Mouse (Mus musculus) liver, embryonic 16.5 days (tissue): ENCODE data around the gene Ndufaf8. TPM values are rescaled to one million over a fixed set of nuclear protein-coding genes. Genes with fewer than 3 reads are reported as not detected.
A peak's percentile ranks its signal among the peaks of the same experiment; 100 is the strongest.

ENCODE experiments used
- ATAC-seq: fragments of 200-750 bp; cut with Nextera tagmentation; 2 replicates; pipeline ENCODE4 v1.8.0; 2017; ENCODE audit warnings: low read depth, mild to moderate bottlenecking, moderate number of reproducible peaks, moderate library complexity
- H3K27ac ChIP-seq: fragments of 300-500 bp; sonication (generic); 2 replicates; pipeline ENCODE4 v1.5.1; 2014; ENCODE audit warnings: mild to moderate bottlenecking, low read length
- H3K27me3 ChIP-seq: fragments of 300-500 bp; sonication (generic); 2 replicates; pipeline ENCODE4 v1.6.1; 2014; ENCODE audit warnings: low read depth, low read length, mixed read lengths; ENCODE audit not compliant: control insufficient read depth, insufficient read depth
- H3K36me3 ChIP-seq: fragments of 300-500 bp; sonication (generic); 2 replicates; pipeline ENCODE4 v1.6.1; 2014; ENCODE audit warnings: mild to moderate bottlenecking; ENCODE audit not compliant: control insufficient read depth, insufficient read depth
- H3K4me1 ChIP-seq: fragments of 300-500 bp; sonication (generic); 2 replicates; pipeline ENCODE4 v1.6.1; 2014; ENCODE audit warnings: low read depth, low read length, mixed read lengths; ENCODE audit not compliant: control insufficient read depth
- H3K4me2 ChIP-seq: fragments of 300-500 bp; sonication (generic); 2 replicates; pipeline ENCODE4 v1.6.1; 2014; ENCODE audit warnings: low read depth, low read length, mixed read lengths
- H3K4me3 ChIP-seq: fragments of 300-500 bp; sonication (generic); 2 replicates; pipeline ENCODE4 v1.5.1; 2014; ENCODE audit warnings: low read depth, mild to moderate bottlenecking, low read length
- H3K9ac ChIP-seq: fragments of 300-500 bp; sonication (generic); 2 replicates; pipeline ENCODE4 v1.6.1; 2014; ENCODE audit warnings: low read depth, low read length
- H3K9me3 ChIP-seq: fragments of 300-500 bp; sonication (generic); replicated peaks from 2 replicates; pipeline ENCODE4 v1.6.1; 2016; ENCODE audit warnings: low read length; ENCODE audit not compliant: control insufficient read depth
- WGBS: fragments of 180-500 bp; shearing (Covaris S2); extraction: QIAGEN DNeasy Blood & Tissue Kit; methylation state at CpG from one replicate; pipeline ENCODE4 v1.1.7; 2014; ENCODE audit not compliant: insufficient replicate concordance; 5-methylcytosine and 5-hydroxymethylcytosine counted together
- polyA plus RNA-seq: library from polyadenylated mRNA; unstranded; fragments of >200 nt; fragmentation: Nextera tagmentation; extraction: Ambion mirVana; gene quantifications from 2 replicates; pipeline ENCODE4 v1.2.1, GENCODE M21; 2015

Gene Ndufaf8
- 36.3 and 45.3 TPM in 2 replicates for polyA plus RNA-seq

DNA sequence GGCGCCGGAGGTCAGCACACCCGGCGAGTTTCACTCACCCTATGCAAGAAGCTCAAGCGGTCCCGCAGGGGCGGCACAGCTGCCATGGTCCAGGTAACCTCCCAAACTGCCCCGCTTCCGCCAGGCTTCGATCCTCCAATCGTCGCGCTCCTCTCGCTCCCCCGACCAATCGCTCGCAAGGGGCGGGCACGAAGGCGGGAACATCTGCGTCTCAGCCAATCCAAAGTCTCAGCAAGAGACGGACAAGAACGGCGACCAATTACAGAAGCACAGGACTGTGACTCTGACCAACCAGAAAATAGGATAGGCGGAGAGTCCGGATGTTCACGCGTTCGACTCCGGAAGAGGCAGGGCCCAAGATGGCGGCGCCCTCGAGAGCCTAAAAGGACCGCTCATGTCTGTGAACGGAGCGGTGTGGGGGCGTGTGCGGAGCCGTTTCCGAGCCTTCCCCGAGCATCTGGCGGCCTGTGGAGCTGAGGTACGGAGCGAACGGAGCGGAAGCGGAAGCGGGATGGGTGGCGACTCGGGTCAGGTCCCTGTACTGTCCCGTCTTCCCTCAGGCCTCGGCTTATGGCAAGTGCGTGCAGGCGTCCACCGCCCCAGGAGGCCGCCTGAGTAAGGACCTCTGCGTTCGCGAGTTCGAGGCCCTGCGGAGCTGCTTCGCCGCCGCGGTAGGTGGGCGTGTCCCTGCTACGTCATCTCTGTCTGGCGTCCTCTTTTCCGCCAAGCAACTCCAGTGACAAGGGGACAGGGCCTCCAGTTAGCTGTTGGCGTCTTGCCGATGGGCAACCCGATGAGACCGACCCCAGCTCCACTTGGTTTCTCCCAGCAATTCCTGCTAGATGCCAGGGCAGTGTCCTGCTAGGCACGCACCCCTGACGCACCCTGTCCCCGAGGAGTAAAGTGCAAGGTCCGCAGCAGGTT, at the start of gene Ndufaf8, which contains the start of gene Tepsin:
Gene Ndufaf8, plus strand, starts transcription at position 341 of the 924 bp plus-strand sequence.
Gene Tepsin, minus strand, starts transcription at position 144 of the 924 bp plus-strand sequence.
- under 1% methylated on average over 77 of the region's 77 CpGs for WGBS
- Histone ChIP-seq H3K9ac (peak within 1 kb of the TSS; percentile 94), H3K27ac (peak within 1 kb of the TSS; percentile 92), H3K4me2 (peak within 1 kb of the TSS; percentile 92), H3K9me3 (no peaks in the 10 kb centered on the region), H3K36me3 (peaks cover 8% of the 10 kb centered on the region; the same call in 1 of the 2 replicates), H3K27me3 (no peaks in the 10 kb centered on the region), H3K4me1 (peaks cover 19% of the 10 kb centered on the region), H3K4me3 (peak within 1 kb of the TSS; percentile 95)
- ATAC-seq: peak; percentile 97

GRCm38 (mm10) chr11:120049067-120049466, 49.7 kb upstream of the Ndufaf8 start:
- Histone ChIP-seq H3K27me3 (peaks cover 40% of the 10 kb centered on the region), H3K9ac (no peak overlapping the region)
- 69% methylated on average over 8 of the region's 8 CpGs for WGBS

DNA sequence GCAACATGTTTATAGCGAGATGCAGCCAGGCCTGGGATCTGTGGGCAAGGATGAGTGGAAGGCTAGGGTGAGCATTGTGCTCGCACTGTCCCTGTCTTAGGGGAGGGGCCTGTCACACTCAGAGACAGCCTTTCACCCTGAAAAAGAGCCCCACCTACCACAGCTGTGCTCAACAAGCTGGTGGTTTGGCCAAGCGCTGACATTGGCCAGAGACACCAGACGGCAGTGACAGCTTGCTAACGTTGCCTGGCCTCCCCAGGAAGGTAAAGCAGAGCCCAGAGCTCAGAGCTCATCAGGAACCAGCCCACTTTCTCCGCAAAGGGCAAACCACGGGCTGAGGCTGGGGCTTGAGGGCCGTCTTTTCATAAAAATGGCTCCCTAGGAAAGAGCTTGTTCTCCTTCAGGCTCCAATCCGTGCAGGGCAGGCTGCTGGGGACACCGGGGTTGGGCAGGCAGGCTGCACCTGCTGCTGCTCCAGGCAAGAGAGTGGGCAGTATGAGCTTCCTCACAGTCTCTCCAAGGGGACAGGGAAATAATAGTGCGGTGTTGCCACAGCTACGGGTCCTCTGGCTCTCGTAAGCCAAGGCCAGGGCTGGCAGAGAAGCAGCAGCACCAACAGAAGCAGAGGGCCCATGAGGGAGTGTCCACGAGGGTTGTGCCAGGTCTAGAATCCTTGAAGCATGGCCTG, 47.5 kb upstream of the Ndufaf8 start:
- no peak for ATAC-seq
- peaks cover 29% of the 10 kb centered on the region for H3K27me3 ChIP-seq
- 40% methylated on average over 14 of the region's 14 CpGs for WGBS
- H3K4me2 ChIP-seq: no peak overlapping the region
- no peak overlapping the region for H3K27ac ChIP-seq
- H3K9ac ChIP-seq: no peak overlapping the region
- no peaks in the 10 kb centered on the region for H3K9me3 ChIP-seq
- H3K4me3 ChIP-seq: no peak overlapping the region
- H3K36me3 ChIP-seq: no peaks in the 10 kb centered on the region
- no peaks in the 10 kb centered on the region; the same call in 1 of the 2 replicates for H3K4me1 ChIP-seq

More at GRCm38 (mm10) chr11:120049067-120049466, 49.7 kb upstream of the Ndufaf8 start:
- H3K4me3 ChIP-seq: no peak overlapping the region
- H3K4me1 ChIP-seq: no peaks in the 10 kb centered on the region; the same call in 1 of the 2 replicates
- ATAC-seq: no peak
- H3K9me3 ChIP-seq: no peaks in the 10 kb centered on the region
- H3K27ac ChIP-seq: no peak overlapping the region
- H3K4me2 ChIP-seq: no peak overlapping the region
- H3K36me3 ChIP-seq: no peaks in the 10 kb centered on the region

DNA sequence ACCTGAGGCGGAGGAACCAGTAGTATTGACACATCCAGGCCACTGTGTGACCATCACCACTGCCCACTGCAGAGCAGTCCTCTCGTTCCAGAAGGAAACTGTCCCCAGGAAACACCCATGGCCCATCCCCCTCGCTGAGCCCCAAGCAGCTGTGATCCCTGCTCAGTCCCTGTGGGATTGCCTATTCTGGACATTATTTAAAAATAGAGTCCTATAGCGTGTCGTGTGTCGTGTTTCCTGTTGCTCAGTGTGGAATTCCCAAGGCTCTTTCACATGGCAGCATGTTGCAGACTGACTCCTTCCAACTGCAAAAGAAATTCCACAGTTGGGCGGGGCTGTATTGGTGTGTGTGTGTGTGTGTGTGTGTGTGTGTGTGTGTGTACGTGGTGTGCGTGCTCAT, 46.5 kb upstream of the Ndufaf8 start:
- Histone ChIP-seq H3K4me3 (no peak overlapping the region), H3K9ac (no peak overlapping the region), H3K9me3 (no peaks in the 10 kb centered on the region), H3K27ac (no peak overlapping the region), H3K27me3 (peaks cover 19% of the 10 kb centered on the region), H3K4me1 (no peaks in the 10 kb centered on the region), H3K4me2 (no peak overlapping the region), H3K36me3 (no peaks in the 10 kb centered on the region)
- ATAC-seq: no peak
- 58% methylated on average over 9 of the region's 9 CpGs for WGBS

DNA sequence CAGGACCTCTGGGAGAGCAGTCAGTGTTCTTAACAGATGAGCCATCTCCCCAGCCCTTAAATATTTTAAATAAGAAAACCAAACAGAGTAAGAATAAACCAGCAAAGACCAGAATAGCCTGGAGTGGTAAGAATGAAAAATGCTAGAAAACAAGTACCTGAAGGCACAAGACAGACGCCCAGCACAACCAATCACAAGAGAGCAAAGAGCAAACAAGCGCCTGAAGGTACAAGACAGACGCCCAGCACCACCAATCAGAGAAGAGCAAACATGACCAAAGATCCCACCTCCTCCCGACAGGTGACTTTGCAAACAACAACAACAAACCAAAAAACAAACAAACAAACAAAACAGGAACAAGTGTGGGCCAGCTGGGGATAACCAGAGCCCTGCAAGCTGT, 44.9 kb upstream of the Ndufaf8 start:
- Histone ChIP-seq H3K27me3 (peaks cover 4% of the 10 kb centered on the region), H3K9ac (no peak overlapping the region), H3K36me3 (no peaks in the 10 kb centered on the region), H3K27ac (no peak overlapping the region), H3K9me3 (no peaks in the 10 kb centered on the region), H3K4me3 (no peak overlapping the region), H3K4me2 (no peak overlapping the region), H3K4me1 (no peaks in the 10 kb centered on the region)
- 49% methylated on average over 4 of the region's 4 CpGs for WGBS
- ATAC-seq: no peak

DNA sequence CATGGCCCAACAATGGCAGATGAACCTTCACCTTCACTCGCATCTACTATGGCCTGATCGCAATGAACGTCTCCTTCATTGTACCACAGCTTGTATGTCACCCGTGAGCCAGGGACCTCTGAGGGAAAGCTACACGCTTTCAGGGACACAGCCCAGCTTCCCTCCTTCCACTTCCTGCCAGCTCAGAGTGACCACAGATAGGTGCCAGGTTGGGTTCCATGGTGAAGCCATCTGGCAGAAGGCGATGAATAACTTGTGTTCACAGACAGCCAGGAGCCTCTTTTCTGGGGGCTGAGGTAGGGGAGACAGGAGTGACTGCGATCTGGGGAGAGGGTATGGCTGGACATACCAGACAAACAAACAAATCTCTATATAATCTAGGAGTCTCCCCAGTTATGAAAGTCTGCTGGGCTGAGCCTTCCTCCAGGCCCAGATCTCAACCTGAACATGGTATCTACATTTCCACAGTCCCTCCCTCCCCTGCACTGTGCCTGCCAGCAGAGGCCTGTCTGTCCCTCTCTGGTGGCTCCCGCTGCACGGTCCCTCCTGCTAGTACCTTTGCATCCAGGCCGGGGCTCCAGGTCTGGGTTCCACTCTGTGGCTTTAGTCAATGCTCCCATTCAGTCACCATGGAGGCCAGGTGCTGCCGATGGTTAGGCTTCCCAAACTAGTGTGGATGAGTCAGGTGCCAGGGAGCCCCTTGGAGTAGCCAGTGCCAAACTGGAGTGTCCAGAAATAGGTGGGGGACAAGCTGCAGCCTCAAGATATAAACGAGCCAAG, 42.6 kb upstream of the Ndufaf8 start:
- Histone ChIP-seq H3K9ac (no peak overlapping the region), H3K9me3 (no peaks in the 10 kb centered on the region), H3K36me3 (no peaks in the 10 kb centered on the region), H3K4me3 (no peak overlapping the region), H3K27ac (no peak overlapping the region), H3K4me1 (no peaks in the 10 kb centered on the region), H3K4me2 (no peak overlapping the region), H3K27me3 (no peaks in the 10 kb centered on the region)
- no peak for ATAC-seq
- 67% methylated on average over 12 of the region's 12 CpGs for WGBS

DNA sequence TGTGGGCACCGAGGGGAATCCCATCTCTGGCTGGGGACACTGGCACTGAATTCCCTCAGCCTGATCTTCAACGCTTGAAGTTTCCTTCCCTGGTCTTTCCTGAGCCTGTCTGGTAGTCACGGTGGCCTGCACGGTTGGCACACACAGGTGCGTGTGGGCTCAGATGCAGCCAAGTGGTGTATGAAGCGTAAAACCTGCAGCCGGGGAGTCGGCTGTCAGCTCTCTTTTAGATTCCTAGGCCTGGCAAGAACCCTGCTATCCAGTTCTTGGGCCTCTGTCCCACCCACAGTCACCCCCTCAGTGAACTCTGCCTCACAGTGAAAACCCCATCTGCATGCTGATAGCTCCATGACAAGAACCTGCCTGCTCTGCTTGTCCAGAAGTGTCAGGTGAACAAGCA, 38.1 kb upstream of the Ndufaf8 start:
- 60% methylated on average over 8 of the region's 8 CpGs for WGBS
- no peaks in the 10 kb centered on the region for H3K36me3 ChIP-seq
- no peaks in the 10 kb centered on the region for H3K9me3 ChIP-seq
- H3K4me2 ChIP-seq: no peak overlapping the region
- H3K27ac ChIP-seq: no peak overlapping the region
- H3K27me3 ChIP-seq: no peaks in the 10 kb centered on the region
- H3K9ac ChIP-seq: no peak overlapping the region
- no peak for ATAC-seq
- no peak overlapping the region for H3K4me3 ChIP-seq
- no peaks in the 10 kb centered on the region for H3K4me1 ChIP-seq

GRCm38 (mm10) chr11:120063326-120063725, 35.4 kb upstream of the Ndufaf8 start:
- H3K4me1 ChIP-seq: no peaks in the 10 kb centered on the region
- no peak overlapping the region for H3K4me3 ChIP-seq
- H3K9ac ChIP-seq: no peak overlapping the region
- no peak overlapping the region for H3K27ac ChIP-seq
- no peaks in the 10 kb centered on the region for H3K27me3 ChIP-seq
- ATAC-seq: no peak
- H3K4me2 ChIP-seq: no peak overlapping the region
- H3K36me3 ChIP-seq: no peaks in the 10 kb centered on the region
- WGBS: 62% methylated on average over 5 of the region's 5 CpGs
- no peaks in the 10 kb centered on the region for H3K9me3 ChIP-seq
